Mouse (Mus musculus): ENCODE data around the gene Rbbp5. TPM values are rescaled to one million over a fixed set of nuclear protein-coding genes. Genes with fewer than 3 reads are reported as not detected.

Rbbp5 gene
- total RNA-seq, 2 experiments from 2014 or later = 14.2 to 20.0 TPM

DNA sequence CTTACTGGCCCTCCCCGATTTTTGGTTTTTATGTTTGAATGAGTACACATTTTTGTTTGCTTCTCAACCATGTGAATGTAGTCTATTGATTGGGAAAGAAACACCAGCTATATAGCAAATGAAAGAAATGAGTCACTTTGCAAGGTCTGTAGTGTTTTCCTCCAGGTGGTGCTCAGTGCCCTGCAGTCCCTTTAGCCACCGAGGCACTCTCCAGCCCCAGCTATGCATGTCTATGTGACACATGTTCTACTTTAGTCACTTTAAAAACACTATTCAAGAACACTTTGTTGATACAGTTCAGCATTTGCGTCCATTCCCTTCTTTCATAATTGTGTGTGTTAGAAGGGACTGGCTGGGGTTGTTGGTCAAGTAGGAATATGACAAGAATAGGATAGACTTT is 6.1 kb downstream of the Rbbp5 start:
- DNase-seq = no peak
- intact Hi-C loops (cut with DNase I) = no loop called here

DNA sequence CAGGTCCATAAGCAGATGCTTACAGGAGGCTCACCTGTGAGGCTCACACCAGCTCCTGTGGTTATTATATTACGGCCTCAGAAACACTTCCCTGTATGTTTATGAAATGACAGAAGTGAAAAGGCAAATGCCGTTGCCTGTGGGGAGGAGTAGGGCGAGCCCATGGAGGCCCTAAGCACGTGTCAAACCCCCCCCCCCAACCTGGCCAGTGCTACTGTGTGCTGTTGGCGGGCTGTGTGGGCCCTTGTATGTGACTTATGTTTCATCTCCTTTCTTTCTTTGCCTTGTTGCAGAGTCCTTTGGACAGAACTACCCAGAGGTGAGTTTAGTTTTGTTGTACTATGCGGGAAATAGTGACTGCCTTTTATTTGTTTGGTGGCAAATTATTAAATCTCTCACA is 6.6 kb downstream of the Rbbp5 start:
- intact Hi-C loops (cut with DNase I) = no loop called here
- no peak for DNase-seq

DNA sequence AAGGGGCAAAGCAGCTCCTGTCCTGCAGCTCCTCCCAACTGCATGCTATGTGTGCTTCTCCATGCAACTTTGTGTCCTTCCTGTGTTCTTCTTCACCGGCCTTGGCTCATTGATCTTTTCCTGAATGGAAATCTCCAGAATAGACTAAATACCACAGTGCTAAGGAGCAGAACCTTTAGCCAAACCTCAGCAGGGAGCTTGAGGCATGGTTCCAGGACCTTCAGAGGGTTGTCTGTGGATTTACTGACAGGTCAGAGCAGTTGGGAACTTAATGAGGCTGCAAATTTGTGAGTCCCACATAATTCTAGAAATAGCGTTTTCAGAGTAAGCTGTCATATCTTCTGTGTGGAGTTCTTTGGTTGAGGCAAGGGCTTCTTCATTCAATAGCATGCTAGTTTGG is 23.4 kb downstream of the Rbbp5 start:
- no peak for DNase-seq
- intact Hi-C loops (cut with DNase I) = no loop called here

DNA sequence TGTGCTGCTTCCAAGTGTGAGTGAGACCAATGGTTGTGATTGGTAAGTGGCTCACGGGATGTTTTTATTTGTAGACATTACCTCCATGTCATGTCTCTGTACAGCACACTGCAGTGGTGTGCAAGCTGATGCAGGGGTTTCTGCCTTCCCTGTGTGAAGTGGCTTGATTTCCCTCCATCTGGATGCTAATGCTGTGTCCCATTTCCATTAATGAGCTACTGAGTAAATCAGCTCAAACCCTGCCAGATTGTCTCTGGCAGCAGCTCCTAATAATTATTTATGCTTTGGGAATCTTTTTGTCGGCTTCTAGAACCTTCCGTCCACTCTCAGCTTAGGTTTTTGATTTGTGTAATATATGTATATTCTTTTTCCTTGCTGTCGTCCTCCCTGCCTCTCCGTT is 28.0 kb downstream of the Rbbp5 start:
- intact Hi-C loops (cut with DNase I) = no loop called here

DNA sequence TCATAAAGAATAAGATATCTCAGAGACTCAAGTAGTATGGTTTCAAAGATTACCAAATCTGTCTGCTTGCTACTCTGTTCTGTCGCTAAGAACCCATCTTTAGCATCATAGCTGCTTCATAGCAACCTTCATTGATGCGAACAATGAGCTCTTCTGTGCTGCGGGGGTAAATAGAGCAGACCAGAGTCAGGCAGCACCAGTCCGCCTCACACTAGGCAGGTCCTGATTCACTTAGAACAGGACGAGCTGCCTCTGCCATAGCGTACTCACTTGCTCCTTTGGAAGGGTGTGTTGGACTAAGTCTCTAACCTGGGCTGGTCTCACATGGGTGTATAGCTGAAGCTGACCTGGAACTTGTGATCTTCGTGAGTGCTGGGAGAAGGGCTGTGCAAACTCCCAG is 28.9 kb downstream of the Rbbp5 start, which contains the start of gene Tmem81:
Gene Tmem81, plus strand, starts transcription at position 173 of the 400 bp plus-strand sequence.
- intact Hi-C loops (cut with DNase I) = no loop called here
- no peak for DNase-seq

More for the DNA sequence above, 28.0 kb downstream of the Rbbp5 start:
- DNase-seq = no peak

DNA sequence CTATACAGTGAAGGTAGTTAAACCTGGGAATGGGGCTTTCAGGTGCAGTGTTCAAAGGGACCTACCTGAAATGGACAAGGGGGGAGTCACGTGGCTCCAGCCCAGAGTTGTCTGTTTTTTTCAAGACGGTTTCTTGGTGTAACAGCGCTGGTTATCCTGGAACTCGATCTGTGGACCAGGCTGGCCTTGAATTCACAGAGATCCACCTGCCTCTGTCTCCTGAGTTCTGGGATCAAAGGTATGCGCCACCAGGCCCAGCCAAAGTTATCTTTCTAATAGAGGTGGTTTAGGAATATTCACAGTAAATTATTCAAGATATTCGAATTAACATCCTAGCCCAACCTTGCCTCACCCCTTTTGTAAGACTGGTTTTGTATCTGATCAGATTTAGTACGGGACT is 29.5 kb downstream of the Rbbp5 start:
- intact Hi-C loops (cut with DNase I) = no loop called here
- DNase-seq = no peak

DNA sequence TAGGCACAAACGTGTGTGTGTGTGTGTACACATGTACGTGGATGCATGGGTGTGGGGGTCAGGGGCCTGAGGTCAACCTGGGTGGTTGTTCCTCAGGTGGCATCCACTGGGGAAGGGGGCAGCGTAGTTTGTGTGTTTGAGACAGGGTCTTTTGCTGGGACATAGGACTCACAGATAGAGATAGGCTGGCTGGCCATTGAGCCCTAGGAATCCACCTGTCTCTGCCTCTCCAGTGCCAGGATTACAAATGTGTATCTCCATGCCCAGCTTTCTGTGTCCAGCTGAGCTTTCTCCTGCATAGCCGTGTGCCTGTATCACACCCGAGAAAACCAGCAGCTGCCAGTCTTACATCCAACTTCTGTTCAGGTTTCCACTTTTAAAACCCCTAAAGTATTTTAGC is 32.6 kb downstream of the Rbbp5 start:
- intact Hi-C loops (cut with DNase I) = no loop called here
- DNase-seq = no peak

DNA sequence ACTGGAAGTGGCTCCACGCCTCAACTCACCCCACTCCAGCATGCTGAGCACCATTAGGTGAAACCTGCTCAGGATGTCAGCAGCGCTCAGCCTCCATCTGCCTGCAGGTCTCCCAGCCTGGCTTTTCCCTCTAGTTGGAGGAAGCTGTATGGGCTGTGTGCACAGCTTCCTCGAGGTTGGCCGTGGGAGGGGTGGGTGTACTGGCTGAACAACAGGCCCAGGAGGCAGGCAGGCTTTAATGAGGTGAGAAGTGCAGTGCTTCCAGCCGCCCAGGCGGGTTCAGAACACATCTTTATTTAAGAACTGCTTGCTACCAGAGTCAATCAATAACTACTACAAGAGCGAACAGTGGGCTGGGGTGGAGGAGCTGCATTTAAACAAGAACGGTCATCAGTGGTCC is 34.4 kb downstream of the Rbbp5 start:
- intact Hi-C loops (cut with DNase I) = no loop called here
- DNase-seq = no peak

DNA sequence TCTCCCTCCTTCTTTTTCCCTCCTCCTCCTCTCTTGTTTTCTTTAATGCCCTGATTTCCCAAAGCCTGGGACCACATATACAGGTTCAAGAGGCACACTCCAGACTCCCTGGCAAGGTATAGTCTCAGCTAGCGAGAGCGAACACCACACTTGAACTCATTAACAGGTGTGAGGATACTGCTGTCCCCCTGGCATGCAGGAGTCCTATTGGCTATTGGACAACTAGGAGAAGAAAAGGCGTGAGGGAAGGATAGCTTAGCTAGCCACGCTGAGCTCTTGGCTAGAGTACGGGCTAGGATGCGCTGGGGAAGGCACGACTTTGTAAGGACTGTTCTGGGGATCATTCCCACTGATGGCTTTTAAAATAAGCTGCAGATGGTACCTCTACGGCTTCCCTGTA is 34.9 kb downstream of the Rbbp5 start:
- no peak for DNase-seq
- intact Hi-C loops (cut with DNase I) = no loop called here

DNA sequence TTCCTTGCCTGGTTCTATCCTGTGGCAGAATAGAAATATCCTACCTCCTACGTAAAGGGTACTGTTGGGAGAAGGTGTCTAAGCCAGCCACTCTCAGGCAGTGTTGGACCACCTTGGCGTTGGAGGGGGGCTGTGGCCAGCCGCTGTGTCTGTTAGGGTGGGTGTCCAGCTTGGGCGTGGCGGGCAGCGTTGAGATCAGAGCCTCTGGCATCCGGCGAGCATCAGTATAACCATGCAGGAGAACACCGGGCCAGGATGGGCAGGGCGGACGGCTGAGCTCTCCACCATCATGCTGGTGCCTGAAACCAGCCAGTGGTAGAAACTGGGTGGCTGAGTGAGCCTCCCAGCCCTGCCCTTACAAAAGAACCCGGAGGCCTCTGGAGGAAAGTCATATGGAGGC is 38.2 kb downstream of the Rbbp5 start:
- intact Hi-C loops (cut with DNase I) = no loop called here
- no peak for DNase-seq

DNA sequence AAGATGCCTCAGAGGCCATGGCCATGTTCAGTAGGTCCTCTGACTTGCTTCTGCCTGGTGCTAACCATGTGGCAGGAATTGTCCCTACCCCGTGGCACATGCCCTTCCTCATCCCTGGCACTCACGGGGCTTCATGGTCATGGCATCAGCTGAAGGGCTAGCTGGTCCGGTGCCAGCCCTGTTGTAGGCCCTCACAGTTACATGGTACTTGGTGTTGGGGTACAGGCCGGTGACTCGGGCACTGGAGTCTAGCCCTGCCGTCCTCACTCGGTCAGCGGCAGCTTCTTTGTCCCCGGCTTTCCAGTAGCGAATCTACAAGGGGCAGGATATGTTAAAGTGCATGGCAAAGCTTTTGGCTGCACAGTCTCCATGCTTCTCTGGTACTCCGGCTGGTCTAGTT is 39.6 kb downstream of the Rbbp5 start:
- intact Hi-C loops (cut with DNase I) = no loop called here
- DNase-seq = no peak

DNA sequence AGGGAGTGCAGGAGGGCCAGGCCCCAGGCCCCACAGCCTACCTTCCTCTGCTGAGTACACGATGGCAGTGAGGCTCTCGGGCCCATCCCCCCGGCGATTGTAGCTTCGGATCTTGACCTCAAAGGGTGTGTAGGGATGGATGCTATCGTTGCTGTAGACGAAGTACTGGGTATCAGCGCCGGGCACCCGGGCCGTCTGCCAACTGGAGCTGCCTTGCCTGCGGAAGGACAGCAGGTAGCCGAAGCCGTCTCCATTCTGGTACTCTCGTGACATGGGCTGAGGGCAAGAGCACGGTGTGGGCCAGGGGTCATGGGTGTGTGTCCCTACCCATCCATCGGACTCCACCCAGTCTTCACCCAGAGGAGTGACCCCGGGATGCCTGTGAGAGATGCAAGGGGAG is 41.5 kb downstream of the Rbbp5 start:
- intact Hi-C loops (cut with DNase I) = no loop called here
- no peak for DNase-seq

DNA sequence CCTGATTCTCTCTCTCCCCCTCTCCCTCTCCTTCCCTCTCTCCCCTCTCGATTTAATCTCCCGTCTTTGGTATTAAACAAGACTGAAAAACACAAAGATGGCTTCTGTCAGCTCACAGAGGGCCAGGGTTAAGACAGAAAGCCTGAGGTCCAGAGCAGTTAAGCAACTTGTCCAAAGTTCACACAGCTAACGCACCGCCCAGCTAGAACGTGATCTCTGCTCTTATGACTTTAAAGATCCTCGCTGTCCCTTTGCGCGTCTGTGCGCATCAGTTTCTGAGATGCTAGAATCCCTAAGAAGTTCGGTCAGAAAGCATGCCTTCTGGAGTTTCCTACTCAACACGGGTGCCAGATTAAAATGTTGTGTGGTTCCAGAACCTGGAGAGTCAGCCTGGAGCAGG is 42.6 kb downstream of the Rbbp5 start:
- intact Hi-C loops (cut with DNase I) = loop anchor here (2.0 kb wide), 1 partner anchor 153 kb away; no protein-coding TSS in a partner anchor

DNA sequence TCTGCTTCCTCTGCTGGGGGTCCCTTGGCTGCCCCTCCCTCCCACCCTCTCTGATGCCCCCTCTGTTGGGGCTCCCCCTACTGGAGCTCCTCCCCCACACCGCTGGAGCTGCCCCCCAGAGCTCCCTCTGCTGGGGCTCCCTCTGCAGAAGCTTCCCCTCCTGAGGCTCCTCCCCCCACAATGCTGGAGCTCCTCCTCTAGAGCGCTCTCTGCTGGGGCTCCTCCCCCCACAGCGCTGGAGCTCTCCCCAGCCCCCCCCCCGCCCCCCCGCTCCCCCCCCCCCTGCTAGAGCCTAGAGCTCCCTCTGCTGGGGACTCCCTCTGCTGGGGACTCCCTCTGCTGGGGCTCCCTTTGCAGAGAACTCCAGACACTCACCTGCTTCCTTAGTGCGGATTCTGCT is 43.6 kb downstream of the Rbbp5 start:
- intact Hi-C loops (cut with DNase I) = loop anchor here (2.0 kb wide), 1 partner anchor 154 kb away; no protein-coding TSS in a partner anchor
- peak; percentile 31 to 58 for DNase-seq

More for the DNA sequence above, 42.6 kb downstream of the Rbbp5 start:
- DNase-seq = no peak

DNA sequence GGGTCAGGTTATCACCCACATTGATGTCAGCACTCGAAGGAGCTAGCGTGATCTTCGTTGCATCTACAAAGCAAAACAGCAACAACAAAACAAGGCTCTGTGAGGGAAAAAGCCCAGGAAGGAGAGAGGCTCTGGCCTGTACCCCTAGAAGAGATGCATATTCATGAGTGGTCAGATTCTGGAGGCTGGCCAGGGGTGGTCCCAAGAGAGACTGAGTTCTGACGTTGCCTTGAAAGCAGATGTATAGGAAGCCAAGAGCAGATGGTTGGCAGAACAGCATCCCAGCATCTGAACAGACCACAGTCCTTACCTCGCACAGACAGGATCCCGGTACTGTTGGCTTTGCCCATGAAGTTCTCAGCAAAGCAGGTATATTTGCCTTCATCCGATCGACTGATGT is 45.9 kb downstream of the Rbbp5 start:
- intact Hi-C loops (cut with DNase I) = no loop called here
- no peak for DNase-seq

DNA sequence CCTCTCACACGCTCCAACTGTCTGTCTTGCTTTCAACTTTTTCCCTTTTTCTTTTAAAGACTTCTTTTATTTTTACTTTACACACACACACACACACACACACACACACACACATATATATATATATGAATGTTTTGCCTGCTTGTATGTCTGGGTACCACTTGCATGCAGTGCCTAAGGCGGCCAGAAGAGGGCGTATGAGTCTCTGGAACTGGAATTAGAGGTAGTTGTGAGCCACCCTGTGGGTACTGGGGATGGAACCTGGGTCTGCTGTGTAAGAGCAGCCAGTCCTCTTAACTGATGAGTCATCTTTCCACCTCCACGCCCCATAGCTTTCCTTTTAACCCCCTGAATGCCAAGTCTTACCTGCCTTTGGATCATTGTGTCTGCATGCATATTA is 46.8 kb downstream of the Rbbp5 start:
- DNase-seq = no peak

DNA sequence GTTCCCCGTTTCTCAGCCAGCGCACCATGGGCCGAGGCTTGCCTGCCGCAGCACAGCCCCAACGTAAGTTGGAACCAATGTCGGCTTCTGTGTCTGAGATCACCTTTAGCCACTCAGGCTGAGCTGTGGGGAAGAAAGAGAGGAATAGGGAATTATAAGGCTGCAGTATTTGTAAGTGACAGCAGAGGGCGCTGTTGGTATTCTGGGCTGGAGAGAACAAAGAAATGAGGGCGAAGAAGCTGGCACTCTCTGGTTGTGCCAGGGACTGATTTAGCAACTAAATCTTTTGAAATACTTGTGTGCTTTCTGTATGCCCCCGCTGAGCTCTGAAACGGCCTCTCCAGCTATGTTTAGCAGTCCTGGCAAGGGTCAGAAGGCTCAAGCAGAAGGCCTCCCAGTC is 48.7 kb downstream of the Rbbp5 start:
- DNase-seq = peak in 1 of 2 experiments; percentile 21
- intact Hi-C loops (cut with DNase I) = loop anchor here (1.0 kb wide), 1 partner anchor 68 kb away; no protein-coding TSS in a partner anchor

More for the DNA sequence above, 46.8 kb downstream of the Rbbp5 start:
- intact Hi-C loops (cut with DNase I) = no loop called here

DNA sequence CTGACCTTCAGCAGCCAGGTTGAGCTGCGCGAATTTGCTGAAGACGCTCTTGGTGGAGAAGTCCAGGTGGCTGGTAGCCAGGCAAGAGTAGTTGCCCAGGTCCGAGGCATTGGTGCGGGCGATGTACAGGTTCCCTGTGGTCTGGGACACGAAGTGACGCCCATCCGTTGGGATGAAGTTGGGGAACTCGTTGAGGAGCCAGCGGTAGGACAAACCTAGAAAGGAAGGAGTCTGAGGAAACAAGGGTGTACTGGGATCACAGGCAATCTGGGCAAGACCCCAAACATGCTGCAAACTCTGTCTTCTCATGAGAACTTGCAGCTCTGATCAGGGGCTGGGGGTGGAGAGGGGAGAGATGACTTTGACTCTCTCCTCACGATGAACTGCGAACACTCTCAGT is 50.9 kb downstream of the Rbbp5 start:
- intact Hi-C loops (cut with DNase I) = no loop called here
- no peak for DNase-seq

DNA sequence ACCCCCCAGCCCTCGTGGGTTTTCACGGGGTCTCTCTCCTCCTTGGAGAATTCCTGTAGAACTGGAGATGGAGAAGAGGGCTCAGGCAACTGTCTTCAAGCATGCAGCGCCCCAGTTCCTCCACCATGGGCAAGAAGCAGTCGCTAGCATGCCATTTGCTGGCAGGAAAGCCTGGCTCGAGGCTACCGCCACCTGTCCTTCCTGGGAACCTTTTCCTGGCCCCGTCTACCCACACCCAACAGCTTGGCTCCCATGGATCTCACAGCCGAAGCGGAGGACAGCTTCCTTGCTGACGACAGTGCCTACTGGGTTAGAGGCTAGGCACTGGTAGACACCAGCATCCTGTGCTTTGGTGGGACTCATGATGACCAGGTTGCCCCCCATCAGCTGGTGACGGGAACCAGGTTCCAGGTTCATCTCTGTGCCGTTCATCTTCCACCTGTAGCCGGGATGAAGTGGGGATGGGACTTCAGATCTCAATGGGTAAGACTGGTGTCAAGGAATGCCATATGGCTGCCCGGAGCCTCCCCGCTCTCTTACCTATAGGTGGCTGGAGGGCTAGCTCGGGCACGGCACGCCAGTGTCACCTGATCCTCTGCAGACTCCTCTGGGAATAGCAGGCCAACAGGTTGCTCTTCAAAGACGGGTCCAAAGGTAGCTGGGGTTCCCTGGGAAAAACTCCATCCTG is 51.6 kb downstream of the Rbbp5 start:
- intact Hi-C loops (cut with DNase I) = no loop called here
- DNase-seq = no peak

DNA sequence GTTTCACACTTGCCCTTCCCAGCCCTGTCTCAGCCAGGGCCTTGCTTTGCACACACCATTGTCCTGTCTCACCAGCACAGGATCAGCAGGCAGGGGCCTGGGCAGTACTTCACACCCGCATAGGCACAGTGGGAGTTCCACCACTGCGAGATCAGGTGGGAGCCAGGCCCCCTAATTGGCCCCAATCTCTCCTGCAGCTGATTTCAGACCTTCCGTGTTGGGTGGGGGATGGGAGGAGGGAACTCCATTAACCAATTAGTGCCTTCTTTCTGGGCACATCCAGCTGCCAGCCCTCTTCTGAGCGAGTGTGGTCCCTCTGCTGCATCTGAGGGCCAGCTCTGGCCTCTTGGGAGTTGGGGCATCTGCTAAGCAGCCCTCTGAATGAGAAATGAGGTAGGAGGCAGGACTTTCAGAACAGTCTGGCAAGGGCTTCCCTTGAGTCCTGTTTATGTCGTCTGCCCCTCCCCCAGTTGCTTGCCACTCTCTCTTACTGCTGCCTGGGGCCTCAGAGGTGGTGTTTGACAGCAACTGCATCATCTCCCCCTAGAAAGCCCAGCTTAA is 53.5 kb downstream of the Rbbp5 start:
- intact Hi-C loops (cut with DNase I) = no loop called here
- no peak for DNase-seq

DNA sequence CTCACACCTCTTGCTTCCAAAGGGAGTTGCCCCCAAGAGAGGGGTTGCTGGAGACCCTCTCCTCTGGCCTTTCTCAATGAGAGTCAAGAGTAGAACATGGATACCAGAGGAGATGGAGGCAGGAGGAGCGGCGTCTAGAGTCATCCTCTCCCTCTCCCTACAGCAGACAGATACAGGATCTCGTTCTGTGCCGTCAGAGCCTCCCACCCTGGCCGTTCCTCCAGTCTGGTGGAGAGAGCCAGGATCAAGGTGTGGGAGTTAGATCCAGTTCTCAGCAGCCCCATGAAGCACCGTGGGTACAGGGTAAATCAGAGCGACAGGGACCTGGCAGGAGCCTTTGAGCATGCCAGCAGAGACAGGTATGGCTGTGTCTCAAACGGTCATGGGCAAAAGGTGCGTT is 55.4 kb downstream of the Rbbp5 start:
- intact Hi-C loops (cut with DNase I) = no loop called here
- DNase-seq = no peak

DNA sequence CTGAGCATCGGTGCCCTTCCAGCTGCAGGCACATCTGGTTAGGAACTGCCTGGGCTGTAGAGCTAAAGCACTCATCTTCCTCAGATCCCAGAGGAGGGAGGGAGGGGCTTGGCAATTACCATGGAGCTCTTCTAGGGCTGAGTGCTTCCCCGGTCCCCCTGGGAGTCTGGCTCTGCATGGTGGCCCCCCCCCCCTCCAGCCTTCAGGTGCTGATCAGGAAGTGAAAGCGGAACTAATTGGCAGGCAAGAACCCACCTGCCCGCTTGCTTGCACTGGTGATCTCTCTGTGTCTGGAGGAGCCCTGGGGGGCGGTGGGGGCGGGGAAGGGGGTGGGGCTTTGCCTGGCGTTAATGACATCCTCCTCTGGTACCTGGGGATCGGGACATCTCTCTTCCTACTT is 56.7 kb downstream of the Rbbp5 start:
- DNase-seq = no peak
- intact Hi-C loops (cut with DNase I) = no loop called here

Data from gastrocnemius, postnatal 36 days (tissue).